Mouse (Mus musculus): Measurements from ENCODE around the gene Pik3r1.

DNA sequence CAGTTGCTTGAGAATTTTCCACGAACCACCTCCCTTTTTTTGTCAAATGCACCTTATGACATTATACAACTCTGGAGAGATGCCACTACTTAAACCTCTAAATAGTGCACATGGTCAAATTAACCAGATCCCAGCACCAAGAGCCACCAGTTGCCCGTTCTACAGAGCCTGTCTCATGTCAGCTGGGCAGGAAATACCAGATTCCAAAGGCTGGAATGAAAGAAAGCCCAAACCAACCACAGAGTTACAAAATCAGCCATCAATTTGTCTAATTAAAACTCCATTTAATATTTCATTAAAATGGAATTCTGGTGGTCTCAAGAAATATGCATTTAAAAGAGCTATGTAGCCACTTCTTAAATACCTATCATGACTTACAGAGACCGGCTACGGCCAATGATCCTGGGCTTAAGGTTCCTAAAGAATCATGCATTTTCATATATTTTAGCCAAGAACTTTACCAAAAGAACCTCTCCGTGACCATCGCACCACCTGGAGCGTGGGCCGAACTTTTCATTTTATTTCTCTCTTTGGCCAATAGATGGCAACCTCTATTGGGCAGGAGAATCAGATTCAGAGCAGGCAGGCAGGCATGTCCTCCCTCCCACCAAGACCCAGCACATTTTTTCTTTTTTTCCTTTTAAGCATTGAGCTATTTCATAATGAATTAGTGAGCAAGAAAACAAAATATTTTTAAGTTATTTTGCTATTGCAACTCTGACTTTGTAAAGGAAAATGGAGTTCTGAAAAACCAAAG, 32.5 kb downstream of the Pik3r1 start:
- TF ChIP-seq CTCF (IDR thresholded peaks at IDR 0.05; ENCODE audit: low read depth) (peak; percentile 78), EP300 (optimal IDR thresholded peaks at IDR 0.05) (no peak)
